Mouse (Mus musculus): ENCODE results near the gene Cntf. TPM values are rescaled to one million over a fixed set of nuclear protein-coding genes. Genes with fewer than 3 reads are reported as not detected.

Gene Cntf
- 0.69 and 0.81 TPM in 2 replicates for polyA plus RNA-seq (2015; fragmentation: Nextera tagmentation; extraction: Ambion mirVana)

DNA sequence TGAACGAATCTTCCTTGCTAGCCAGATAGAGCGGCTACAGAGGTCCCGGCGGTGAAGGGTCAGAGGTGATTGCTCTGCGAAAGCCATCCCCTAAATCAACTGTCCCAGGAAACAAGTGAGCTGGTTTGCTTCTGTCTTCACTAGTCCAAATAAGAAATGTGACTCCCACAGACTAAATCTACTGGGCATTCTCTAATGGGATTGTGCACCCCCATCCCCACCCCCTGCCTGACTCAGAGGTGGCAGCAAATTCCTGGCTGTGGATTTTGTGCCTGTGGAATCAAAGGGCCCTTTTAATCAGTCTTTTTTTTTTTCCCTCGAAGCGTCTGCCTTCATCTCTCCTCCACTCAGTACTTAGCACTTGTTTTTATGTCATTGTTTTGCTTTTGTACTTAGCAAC is at the start of gene Cntf:
Gene Cntf, minus strand, starts transcription at position 325 of the 400 bp plus-strand sequence.
- Histone ChIP-seq H3K36me3 (peaks cover 69% of the 10 kb centered on the region), H3K4me1 (replicated peaks) (no peaks in the 10 kb centered on the region), H3K4me3 (replicated peaks) (no peak within 1 kb of the TSS), H3K9me3 (replicated peaks) (no peaks in the 10 kb centered on the region), H3K4me2 (no peak within 1 kb of the TSS), H3K9ac (no peak within 1 kb of the TSS), H3K27ac (no peak within 1 kb of the TSS), H3K27me3 (no peaks in the 10 kb centered on the region)
- DNase-seq (no peak), ATAC-seq (ENCODE audit: low read depth) (no peak)
- 82% methylated on average over 7 of the region's 7 CpGs for WGBS (ENCODE audit: insufficient replicate concordance)

GRCm38 (mm10) chr19:12813883-12814282 is 48.5 kb upstream of the Cntf start:
- WGBS (ENCODE audit: insufficient replicate concordance) = 76% methylated on average over 1 of the region's 1 CpGs
- no peak overlapping the region for H3K9ac ChIP-seq
- H3K4me1 ChIP-seq (replicated peaks) = peaks cover 5% of the 10 kb centered on the region; the same call in 1 of the 2 replicates
- no peak overlapping the region for H3K4me2 ChIP-seq
- ATAC-seq (ENCODE audit: low read depth) (no peak), DNase-seq (no peak)
- H3K36me3 ChIP-seq = no peaks in the 10 kb centered on the region
- no peak overlapping the region for H3K4me3 ChIP-seq (replicated peaks)
- H3K27me3 ChIP-seq = no peaks in the 10 kb centered on the region
- H3K9me3 ChIP-seq (replicated peaks) = no peaks in the 10 kb centered on the region
- H3K27ac ChIP-seq = no peak overlapping the region

DNA sequence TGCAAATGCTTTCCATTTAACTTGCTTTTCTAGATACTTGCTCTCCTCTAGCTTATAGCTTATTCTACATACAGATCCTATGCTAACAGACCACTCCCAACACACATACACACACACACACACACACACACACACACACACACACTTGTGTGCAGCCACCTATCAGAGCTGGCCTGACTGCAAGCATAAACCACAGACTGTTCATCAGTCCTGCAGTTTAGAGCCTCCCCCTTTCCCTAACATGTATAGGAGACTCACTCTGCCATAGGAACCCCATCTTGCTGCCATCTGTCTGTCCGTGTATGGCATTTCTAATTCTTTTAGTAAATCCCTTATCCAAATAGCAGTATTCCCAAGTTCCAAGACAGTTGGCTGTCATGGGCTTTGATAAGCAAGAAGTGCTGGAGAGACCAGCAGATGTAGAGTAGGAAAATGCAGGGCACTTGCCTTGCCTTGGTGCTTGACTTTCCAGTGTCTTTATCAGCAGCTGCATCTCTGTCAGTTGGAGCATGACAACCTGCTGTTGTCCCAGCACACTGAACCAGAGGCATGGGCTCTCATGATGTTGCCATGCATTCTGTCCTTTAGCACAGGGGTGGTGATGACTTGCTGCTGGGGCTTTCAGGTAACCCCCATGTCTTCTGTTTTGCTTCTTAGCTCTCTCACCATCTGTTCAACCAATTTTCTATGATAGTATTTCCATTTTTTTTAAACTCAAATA is 47.4 kb upstream of the Cntf start:
- peaks cover 5% of the 10 kb centered on the region; the same call in 1 of the 2 replicates for H3K4me1 ChIP-seq (replicated peaks)
- 38% methylated on average over 1 of the region's 1 CpGs for WGBS (ENCODE audit: insufficient replicate concordance)
- no peaks in the 10 kb centered on the region for H3K27me3 ChIP-seq
- ATAC-seq (ENCODE audit: low read depth) (0 out of 2 replicates have a peak, but pooled peaks have one; percentile 20), DNase-seq (no peak)
- no peaks in the 10 kb centered on the region for H3K9me3 ChIP-seq (replicated peaks)
- H3K27ac ChIP-seq = no peak overlapping the region
- H3K4me2 ChIP-seq = no peak overlapping the region
- no peak overlapping the region for H3K9ac ChIP-seq
- no peaks in the 10 kb centered on the region for H3K36me3 ChIP-seq
- H3K4me3 ChIP-seq (replicated peaks) = no peak overlapping the region

GRCm38 (mm10) chr19:12806214-12806613 is 40.8 kb upstream of the Cntf start:
- H3K36me3 ChIP-seq = no peaks in the 10 kb centered on the region
- no peaks in the 10 kb centered on the region for H3K9me3 ChIP-seq (replicated peaks)
- no peak overlapping the region for H3K4me2 ChIP-seq
- DNase-seq (no peak), ATAC-seq (ENCODE audit: low read depth) (no peak)
- no peak overlapping the region for H3K27ac ChIP-seq
- H3K27me3 ChIP-seq = no peaks in the 10 kb centered on the region
- H3K4me1 ChIP-seq (replicated peaks) = no peaks in the 10 kb centered on the region
- whole genome bisulfite sequencing (ENCODE audit: insufficient replicate concordance) = 40% methylated on average over 2 of the region's 2 CpGs
- no peak overlapping the region for H3K4me3 ChIP-seq (replicated peaks)
- no peak overlapping the region for H3K9ac ChIP-seq

- Histone ChIP-seq H3K9me3 (replicated peaks) (no peaks in the 10 kb centered on the region), H3K9ac (no peak overlapping the region), H3K4me3 (replicated peaks) (no peak overlapping the region), H3K27ac (no peak overlapping the region), H3K27me3 (no peaks in the 10 kb centered on the region), H3K4me2 (no peak overlapping the region), H3K36me3 (no peaks in the 10 kb centered on the region), H3K4me1 (replicated peaks) (0 out of 2 replicates have a peak, but pooled peaks cover under 1% of the 10 kb centered on the region)
- whole genome bisulfite sequencing (ENCODE audit: insufficient replicate concordance) = 56% methylated on average over 3 of the region's 3 CpGs
- ATAC-seq (ENCODE audit: low read depth) = no peak
- DNase-seq = no peak
Measured at GRCm38 (mm10) chr19:12805730-12806129, 40.3 kb upstream of the Cntf start.

DNA sequence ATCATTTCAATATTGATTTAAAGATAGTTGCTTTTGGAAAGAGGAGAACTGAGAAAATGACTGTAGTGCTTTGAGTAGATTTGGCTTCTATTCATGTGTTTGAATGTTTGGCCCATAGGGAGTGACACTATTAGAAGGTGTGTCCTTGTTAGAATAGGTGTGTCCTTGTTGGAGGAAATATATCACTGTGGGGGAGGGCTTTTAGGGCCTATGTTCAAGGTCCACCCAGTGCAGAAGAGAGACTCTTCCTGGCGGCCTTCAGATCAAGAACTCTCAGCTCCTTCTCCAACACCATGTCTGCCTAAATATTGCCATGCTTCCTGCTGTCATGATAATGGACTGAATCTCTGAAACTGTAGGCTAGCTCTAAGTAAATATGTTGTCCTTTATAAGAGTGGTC is 38.8 kb upstream of the Cntf start:
- Histone ChIP-seq H3K4me3 (replicated peaks) (no peak overlapping the region), H3K4me1 (replicated peaks) (0 out of 2 replicates have a peak, but pooled peaks cover 3% of the 10 kb centered on the region), H3K9ac (no peak overlapping the region), H3K9me3 (replicated peaks) (no peaks in the 10 kb centered on the region), H3K36me3 (no peaks in the 10 kb centered on the region), H3K4me2 (no peak overlapping the region), H3K27ac (no peak overlapping the region), H3K27me3 (no peaks in the 10 kb centered on the region)
- DNase-seq (no peak), ATAC-seq (ENCODE audit: low read depth) (no peak)
- 63% methylated on average over 1 of the region's 1 CpGs for WGBS (ENCODE audit: insufficient replicate concordance)

GRCm38 (mm10) chr19:12802830-12803229 is 37.4 kb upstream of the Cntf start:
- Histone ChIP-seq H3K4me2 (no peak overlapping the region), H3K27ac (no peak overlapping the region), H3K27me3 (no peaks in the 10 kb centered on the region), H3K36me3 (no peaks in the 10 kb centered on the region), H3K4me1 (replicated peaks) (peaks cover 3% of the 10 kb centered on the region; the same call in 1 of the 2 replicates), H3K4me3 (replicated peaks) (no peak overlapping the region), H3K9me3 (replicated peaks) (no peaks in the 10 kb centered on the region), H3K9ac (no peak overlapping the region)
- WGBS (ENCODE audit: insufficient replicate concordance) = 64% methylated on average over 3 of the region's 3 CpGs
- DNase-seq = no peak
- ATAC-seq (ENCODE audit: low read depth) = no peak

- DNase-seq = no peak
- H3K27me3 ChIP-seq = no peaks in the 10 kb centered on the region
- H3K4me1 ChIP-seq (replicated peaks) = peaks cover 8% of the 10 kb centered on the region; the same call in 1 of the 2 replicates
- no peak for ATAC-seq (ENCODE audit: low read depth)
- H3K9ac ChIP-seq = no peak overlapping the region
- no peak overlapping the region for H3K27ac ChIP-seq
- 45% methylated on average over 3 of the region's 3 CpGs for WGBS (ENCODE audit: insufficient replicate concordance)
- H3K36me3 ChIP-seq = no peaks in the 10 kb centered on the region
- no peaks in the 10 kb centered on the region for H3K9me3 ChIP-seq (replicated peaks)
- no peak overlapping the region for H3K4me2 ChIP-seq
- no peak overlapping the region for H3K4me3 ChIP-seq (replicated peaks)
Measured at GRCm38 (mm10) chr19:12801046-12801445, 35.6 kb upstream of the Cntf start.

GRCm38 (mm10) chr19:12800621-12801020 is 35.2 kb upstream of the Cntf start:
- 33% methylated on average over 2 of the region's 2 CpGs for WGBS (ENCODE audit: insufficient replicate concordance)
- Histone ChIP-seq H3K27ac (no peak overlapping the region), H3K36me3 (no peaks in the 10 kb centered on the region), H3K9me3 (replicated peaks) (no peaks in the 10 kb centered on the region), H3K4me2 (no peak overlapping the region), H3K4me3 (replicated peaks) (no peak overlapping the region), H3K4me1 (replicated peaks) (peaks cover 8% of the 10 kb centered on the region; the same call in 1 of the 2 replicates), H3K9ac (no peak overlapping the region), H3K27me3 (no peaks in the 10 kb centered on the region)
- DNase-seq (no peak), ATAC-seq (ENCODE audit: low read depth) (no peak)

DNA sequence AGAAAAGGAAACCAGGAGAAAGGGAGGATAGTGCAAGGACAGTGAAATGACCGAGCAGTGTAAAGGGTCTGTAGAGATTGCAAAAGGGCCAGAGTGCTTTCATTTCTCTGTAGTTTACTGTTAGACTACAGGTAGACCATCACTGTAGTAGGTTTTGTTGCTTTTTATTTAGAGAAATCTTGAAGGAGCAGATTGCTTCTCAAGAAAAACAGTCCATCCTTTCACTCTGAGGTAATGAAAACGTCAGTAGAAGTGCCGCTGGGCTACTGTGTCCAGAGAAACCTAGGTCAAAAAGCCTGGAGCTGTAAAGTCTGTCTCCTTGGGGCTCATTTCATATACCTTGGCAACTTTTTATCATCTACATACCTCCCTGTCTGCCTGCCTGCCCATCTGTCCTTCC is 33.6 kb upstream of the Cntf start:
- 81% methylated on average over 3 of the region's 3 CpGs for WGBS (ENCODE audit: insufficient replicate concordance)
- H3K4me3 ChIP-seq (replicated peaks) = no peak overlapping the region
- H3K27ac ChIP-seq = no peak overlapping the region
- H3K36me3 ChIP-seq = no peaks in the 10 kb centered on the region
- no peak overlapping the region for H3K9ac ChIP-seq
- no peak overlapping the region for H3K4me2 ChIP-seq
- H3K27me3 ChIP-seq = no peaks in the 10 kb centered on the region
- no peak for ATAC-seq (ENCODE audit: low read depth)
- peaks cover 8% of the 10 kb centered on the region; the same call in 1 of the 2 replicates for H3K4me1 ChIP-seq (replicated peaks)
- DNase-seq = no peak
- H3K9me3 ChIP-seq (replicated peaks) = no peaks in the 10 kb centered on the region

GRCm38 (mm10) chr19:12798404-12798803 is 33.0 kb upstream of the Cntf start:
- DNase-seq (no peak), ATAC-seq (ENCODE audit: low read depth) (no peak)
- Histone ChIP-seq H3K36me3 (no peaks in the 10 kb centered on the region), H3K27me3 (no peaks in the 10 kb centered on the region), H3K9me3 (replicated peaks) (no peaks in the 10 kb centered on the region), H3K4me2 (0 out of 2 replicates have a peak overlapping the region, but pooled peaks have one; percentile 5), H3K4me3 (replicated peaks) (no peak overlapping the region), H3K9ac (no peak overlapping the region), H3K4me1 (replicated peaks) (peaks cover 8% of the 10 kb centered on the region; the same call in 1 of the 2 replicates), H3K27ac (no peak overlapping the region)
- WGBS (ENCODE audit: insufficient replicate concordance) = 42% methylated on average over 4 of the region's 4 CpGs

DNA sequence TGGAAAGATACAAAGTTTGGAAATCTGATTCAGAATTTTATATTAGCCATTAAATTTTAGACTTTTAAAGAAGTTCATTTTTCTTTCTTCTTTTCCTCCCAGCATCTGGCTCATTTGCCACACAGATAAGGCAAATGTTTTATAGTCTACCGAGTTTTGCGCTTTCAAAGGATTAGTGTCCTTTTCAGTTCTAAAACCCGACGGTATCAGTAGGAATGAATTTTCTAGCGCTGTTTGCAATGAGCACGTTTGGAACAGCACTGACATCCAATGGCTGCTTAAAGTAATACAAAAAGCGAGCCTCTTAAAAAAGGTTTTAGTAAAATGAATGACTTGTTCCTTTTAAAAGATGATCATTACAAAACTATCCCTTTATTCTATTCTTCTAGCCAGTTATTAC is 31.6 kb upstream of the Cntf start:
- Histone ChIP-seq H3K4me2 (peak overlapping the region; percentile 82), H3K4me3 (replicated peaks) (peak overlapping the region; percentile 99), H3K27me3 (no peaks in the 10 kb centered on the region), H3K27ac (peak overlapping the region; percentile 98), H3K4me1 (replicated peaks) (peaks cover 11% of the 10 kb centered on the region), H3K36me3 (no peaks in the 10 kb centered on the region), H3K9me3 (replicated peaks) (no peaks in the 10 kb centered on the region), H3K9ac (peak overlapping the region; percentile 98)
- ATAC-seq (ENCODE audit: low read depth) (no peak), DNase-seq (no peak)
- WGBS (ENCODE audit: insufficient replicate concordance) = 2% methylated on average over 7 of the region's 7 CpGs

Measured in liver, embryonic 13.5 days (tissue).